Mouse (Mus musculus): ENCODE data around the gene Gp5.
"Not testable (repeated sequence)": the region's sequence is repeated elsewhere in the genome, so short reads cannot be mapped to it uniquely, and the experiment has no call there.

Gp5 gene

DNA sequence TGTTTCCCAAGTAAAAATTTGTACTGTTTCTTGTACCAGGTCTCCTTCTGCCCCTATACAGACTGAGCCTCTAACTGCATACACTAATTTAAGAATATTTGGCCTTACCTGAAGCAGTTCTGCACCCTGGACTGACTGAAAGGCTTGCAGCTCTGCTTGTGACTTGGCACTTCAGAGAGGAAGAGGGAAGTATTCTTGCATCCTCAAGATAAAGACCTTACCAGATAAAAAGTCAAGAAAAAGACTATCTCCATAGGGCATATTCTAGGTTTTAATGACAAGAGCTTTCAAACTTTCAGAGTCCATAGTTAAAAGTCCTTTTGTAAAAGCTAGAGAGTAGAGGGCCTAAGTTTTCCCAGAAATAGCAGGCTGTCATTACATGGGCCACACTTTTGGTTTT lies at the start of gene Gp5:
Gene Gp5, minus strand, starts transcription at position 133 of the 400 bp plus-strand sequence.
- no peak for DNase-seq

GRCm38 (mm10) chr16:30353489-30353888 lies 42.9 kb upstream of the Gp5 start:
- DNase-seq = not testable (repeated sequence)

DNA sequence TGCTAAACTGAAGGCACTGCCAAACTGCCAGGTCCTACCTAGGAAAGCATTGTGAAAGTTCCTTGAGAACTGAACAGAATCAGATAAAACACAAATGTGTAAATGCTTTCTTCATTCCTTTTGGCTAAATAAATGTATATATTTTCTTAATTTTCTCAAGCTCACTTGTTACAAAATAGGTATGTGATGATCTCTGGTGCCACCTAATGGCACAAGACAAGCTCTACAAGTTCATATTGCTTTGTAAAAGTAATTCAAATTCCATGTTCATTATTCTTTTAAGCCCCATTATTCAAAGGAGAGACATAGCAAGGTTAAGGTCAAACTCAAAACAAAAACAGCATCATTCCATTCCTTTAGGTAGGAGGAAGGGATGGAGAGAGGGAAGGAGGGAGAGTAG lies 3.7 kb upstream of the Gp5 start:
- DNase-seq = no peak

DNA sequence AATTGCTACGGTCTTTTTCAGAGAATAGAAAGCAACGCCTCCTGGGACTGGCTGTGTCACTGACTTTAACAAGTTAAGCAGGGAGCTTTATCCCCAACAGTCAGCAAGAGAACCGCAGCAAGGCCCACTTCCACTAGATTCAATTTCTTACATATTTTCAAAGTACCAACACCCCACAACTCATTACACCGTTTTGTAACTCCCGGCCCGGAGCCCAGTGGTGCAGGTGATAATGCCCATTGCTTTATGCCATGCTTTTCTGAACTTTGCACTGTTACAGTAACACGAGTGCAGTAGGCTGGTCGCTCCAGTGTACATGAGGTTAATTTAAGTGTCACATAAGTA lies 436 bp downstream of the Gp5 start:
- DNase-seq = no peak

DNA sequence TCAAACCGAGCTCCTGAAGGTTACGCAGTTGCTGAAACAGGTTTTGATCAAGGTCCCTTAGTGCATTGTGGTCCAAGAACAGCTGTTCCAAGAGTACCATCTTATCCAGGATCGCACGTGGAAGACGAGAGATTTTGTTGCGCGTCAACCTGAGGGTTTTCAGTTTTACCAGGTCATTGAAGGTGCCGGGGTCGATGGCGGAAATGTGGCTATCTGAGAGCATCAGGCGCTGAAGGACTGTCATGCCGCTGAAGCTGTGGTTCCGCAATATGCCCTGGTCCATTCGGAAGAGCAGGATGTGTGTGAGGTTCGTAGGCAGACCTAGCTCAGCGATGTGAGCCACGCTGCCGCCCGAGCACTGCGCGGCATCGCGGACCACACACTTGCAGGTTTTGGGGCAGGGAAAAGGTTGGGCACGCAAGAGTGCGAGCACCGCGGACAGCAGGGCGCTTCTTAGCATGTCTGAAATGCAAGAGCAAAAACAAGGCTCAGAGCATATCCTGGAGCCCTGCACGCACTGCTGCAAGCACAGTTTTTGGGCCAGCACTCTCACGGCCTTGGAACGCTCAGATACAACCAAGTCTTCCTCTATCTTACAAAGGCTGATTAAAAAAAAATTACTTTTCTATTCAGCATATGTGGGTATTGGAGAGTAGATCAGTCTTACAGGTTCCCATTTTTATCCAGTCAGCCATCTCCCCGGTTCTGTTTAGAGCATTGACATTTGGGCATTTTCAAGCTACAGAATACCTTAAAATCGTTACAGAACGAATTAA lies 996 bp downstream of the Gp5 start:
- peak; percentile 18 to 39 for DNase-seq

GRCm38 (mm10) chr16:30308616-30309394 lies 1.8 kb downstream of the Gp5 start:
- DNase-seq = peak; percentile 34 to 55

- DNase-seq = peak; percentile 18 to 28
Observed at GRCm38 (mm10) chr16:30307961-30308615, 2.5 kb downstream of the Gp5 start.

DNA sequence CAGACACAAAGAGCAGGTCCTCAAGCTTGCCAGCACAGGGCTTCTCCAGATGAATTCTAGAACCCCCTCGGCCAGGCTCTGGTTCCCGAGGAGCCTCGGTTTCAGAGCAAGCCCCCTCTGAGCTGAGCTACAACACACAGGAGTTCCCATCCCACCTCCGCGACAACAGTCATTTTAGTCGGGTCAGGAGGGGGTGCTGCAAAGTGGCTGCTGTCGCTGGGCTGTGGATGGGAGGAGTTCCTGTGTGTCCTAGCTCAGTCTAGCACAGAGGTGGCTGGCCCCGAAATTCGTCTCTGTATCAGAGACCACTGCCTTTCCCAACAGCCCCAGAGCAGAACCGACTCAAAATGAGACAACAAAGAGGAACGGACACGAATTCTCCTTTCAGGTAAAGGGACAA lies 3.3 kb downstream of the Gp5 start:
- no peak for DNase-seq

DNA sequence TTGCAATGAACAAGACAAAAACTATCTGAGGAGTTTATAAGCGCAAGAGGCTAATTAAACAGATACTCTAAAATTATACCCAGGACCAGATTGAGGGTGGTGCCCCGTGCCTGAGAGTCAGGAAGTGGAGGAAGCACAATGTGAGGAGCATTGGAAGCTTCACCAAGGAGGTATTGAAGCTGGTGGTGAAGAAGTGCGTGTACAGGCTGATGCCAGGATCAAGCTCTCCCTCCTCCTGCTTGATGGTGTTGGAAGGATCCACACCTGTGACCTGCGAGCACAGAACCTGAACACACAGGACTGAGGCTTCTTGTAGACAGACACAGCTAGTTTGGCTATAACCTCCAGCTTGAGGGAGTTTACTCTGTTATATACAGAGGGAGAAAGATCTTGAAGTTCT lies 4.5 kb downstream of the Gp5 start:
- no peak for DNase-seq

DNA sequence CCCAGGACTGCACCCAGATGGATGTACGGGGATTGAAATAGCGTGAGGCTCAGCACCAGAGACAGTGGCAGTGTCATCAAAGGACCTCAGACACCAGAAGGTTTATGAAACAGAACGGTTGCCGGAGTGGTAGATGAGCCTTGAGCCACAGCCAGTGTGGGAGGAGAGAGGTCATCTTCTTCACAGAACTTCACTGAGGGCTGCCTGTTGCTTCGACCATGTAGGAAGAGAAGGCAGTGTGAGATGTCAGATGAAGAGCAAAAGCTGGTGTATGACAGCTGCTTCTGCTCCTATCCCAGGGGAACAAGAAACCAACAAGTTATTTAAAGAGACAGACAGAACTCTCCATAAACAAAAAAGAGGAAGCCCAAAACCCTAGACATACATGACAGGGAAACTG lies 6.3 kb downstream of the Gp5 start:
- DNase-seq = no peak

DNA sequence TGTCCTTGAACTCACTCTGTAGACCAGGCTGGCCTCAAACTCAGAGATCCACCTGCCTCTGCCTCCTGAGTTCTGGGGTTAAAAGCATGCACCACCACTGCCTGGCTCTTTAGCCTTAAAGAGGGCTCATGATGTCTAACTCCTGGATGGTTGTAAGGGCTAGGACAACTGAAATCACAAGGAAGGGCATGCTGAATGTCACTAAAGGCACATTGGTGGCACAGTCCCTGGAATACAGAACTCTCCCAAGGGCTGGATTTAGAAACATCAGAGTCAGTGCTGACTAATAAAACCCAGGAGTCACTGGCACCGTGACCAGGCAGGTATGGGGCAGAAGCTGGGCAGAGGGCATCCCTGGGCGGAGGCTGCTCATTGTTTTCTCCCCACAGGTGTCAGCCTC lies 7.2 kb downstream of the Gp5 start:
- no peak for DNase-seq

DNA sequence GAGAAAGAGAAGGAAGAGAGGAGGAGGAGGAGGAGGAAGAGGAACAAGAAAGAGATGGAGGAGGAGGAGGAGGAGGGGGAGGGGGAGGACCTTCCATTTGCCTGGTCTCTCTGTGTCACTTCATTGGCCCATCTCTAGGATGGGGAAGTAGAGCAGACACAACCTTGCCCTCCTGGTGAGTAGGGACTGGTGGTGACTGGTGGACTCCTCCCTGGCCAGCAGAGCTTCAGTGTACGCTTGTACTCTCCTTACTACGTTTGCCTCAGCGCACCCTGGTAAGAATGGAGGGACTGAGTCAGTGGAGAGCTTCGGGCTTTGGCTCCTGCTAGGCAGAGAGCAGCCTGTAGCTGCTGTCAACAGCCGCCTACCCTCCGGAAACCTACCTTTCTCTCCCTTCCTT lies 7.9 kb downstream of the Gp5 start:
- no peak for DNase-seq

DNA sequence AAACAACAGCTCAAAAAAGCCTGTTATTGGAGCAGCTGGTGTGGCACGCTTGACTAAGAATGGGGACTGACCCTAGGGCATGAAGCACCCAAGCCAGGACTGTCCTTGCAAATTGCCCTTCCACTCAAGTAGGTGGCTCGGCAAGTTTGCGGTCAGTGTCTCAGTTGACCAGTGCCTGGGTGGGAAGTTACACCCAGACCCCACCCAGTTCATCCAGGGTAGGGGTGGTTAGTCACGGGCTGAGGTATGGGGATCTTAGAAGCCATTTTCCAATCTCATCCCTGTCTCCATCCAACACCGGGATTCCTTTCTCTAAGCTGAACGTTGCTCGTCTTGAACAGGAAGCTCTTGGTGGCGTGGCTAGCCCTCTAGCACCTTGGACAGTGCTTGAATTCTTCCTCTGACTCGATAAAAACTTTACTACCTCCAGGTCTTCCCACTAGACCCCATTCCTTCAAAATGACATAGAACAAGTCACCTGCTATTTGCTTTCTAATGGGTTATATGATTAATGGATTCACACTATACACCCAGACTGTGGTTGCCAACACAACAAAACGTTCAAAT lies 10.8 kb downstream of the Gp5 start:
- DNase-seq = no peak

DNA sequence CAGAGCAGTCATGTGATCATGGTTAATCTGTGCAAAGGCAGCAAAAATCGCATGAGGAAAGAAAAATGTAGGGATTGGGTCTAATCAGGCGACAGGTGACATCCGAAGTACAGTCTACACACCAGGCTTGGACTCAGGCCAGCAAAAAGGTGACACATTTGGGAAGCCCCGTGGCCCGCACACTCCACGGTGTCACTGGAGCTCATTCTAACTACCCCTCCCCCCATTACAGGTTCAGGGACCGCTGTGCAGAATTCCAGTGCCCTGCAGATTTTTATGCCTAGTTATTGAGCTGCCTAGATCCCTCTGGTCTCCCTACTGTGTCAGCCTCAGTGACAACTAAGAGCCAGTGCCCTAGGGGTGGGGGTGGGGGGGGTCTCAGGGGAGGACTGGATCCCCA lies 13.1 kb downstream of the Gp5 start:
- DNase-seq = no peak

DNA sequence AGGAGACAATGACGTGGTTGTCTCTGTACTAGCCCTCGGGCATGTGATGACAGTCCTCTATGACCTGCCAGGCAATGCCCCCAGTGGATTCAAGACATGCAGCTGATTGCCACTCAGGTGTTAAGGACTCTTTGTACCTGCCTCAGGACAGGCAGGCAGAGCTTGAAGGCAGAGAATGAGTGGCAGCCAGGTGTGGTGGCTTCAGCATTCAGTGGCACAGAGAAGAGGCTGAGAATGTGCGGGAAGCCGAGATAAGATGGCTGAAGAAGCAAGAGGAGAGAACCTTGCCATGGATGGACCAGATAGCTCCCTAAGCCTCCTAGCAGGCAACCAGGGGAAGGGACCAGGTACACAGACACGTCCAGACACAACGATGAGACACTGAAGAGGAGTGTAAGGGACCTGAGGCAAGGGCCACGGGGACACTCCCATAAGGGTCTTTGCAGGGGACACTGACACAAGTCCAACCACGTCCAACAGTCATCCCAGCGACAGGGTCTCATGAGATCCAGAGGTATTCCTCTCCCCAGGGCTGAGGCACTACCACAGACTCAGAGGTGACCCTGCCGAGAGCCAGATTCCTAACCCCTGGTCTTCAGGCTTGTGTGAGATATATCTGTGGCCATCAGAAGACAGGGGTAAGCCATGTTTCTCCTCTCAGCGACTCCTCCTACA lies 13.8 kb downstream of the Gp5 start:
- no peak for DNase-seq

DNA sequence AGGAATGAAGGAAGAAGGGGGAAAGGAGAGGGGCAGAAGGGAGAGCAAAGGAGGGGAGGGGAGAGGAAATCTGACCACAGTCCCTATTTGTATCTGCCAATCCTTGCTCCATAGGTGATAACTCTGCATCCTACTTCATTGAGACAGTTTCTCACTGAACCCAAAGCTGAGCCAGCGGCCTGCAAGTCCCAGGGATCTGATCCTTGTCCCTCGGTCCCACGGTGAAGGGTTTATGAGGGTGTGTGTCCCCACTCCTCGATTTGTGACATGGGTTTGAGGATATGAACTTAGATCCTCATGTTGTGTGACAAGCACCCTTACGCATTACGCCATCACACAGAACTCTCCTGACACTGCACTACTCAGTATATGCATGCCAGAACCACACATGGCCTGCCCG lies 15.5 kb downstream of the Gp5 start:
- DNase-seq = no peak

GRCm38 (mm10) chr16:30290436-30290835 lies 20.1 kb downstream of the Gp5 start:
- DNase-seq = peak; percentile 40 to 50

GRCm38 (mm10) chr16:30285701-30286100 lies 24.9 kb downstream of the Gp5 start:
- no peak for DNase-seq

GRCm38 (mm10) chr16:30283743-30284337 lies 26.7 kb downstream of the Gp5 start:
- peak; percentile 73 to 77 for DNase-seq

- DNase-seq = peak; percentile 52 to 62
Observed at GRCm38 (mm10) chr16:30282844-30283495, 27.6 kb downstream of the Gp5 start, which contains the start of gene Lrrc15. Lrrc15 (minus strand) TSS chr16:30283256.

- no peak for DNase-seq
Observed at GRCm38 (mm10) chr16:30280676-30281297, 29.8 kb downstream of the Gp5 start.

All from kidney, postnatal 4 days (tissue).